Mouse (Mus musculus) cerebellum, adult 2 months (tissue): Measurements from ENCODE around the gene Crp. TPM values are rescaled to one million over a fixed set of nuclear protein-coding genes. Genes with fewer than 3 reads are reported as not detected.

Experiments
- DNase-seq, 2 experiments: peaks; one replicate each; pipeline ENCODE4 v3.0.0; 2021
- H3K27ac ChIP-seq: fragments of 200-500 bp; 2 replicates; pipeline ENCODE4 v1.5.1; 2012; ENCODE audit warnings: low read length, control low read depth, inconsistent platforms; ENCODE audit not compliant: insufficient read depth
- H3K27me3 ChIP-seq: fragments of 200-500 bp; 2 replicates; pipeline ENCODE4 v1.6.1; 2012; ENCODE audit warnings: inconsistent platforms, mild to moderate bottlenecking, low read length, moderate library complexity; ENCODE audit not compliant: control insufficient read depth, insufficient read depth
- H3K4me1 ChIP-seq: fragments of 200-500 bp; 2 replicates; pipeline ENCODE4 v1.6.1; 2011; ENCODE audit warnings: low read length; ENCODE audit not compliant: control insufficient read depth, insufficient read depth
- H3K4me3 ChIP-seq: fragments of 200-500 bp; replicated peaks from 2 replicates; pipeline ENCODE3; 2011; ENCODE audit warnings: mild to moderate bottlenecking, low read depth, low read length, control low read depth; ENCODE audit not compliant: insufficient read depth
- CTCF ChIP-seq: fragments of 200-500 bp; IDR thresholded peaks from 2 replicates; pipeline ENCODE4 v1.5.1; 2011; ENCODE audit warnings: low read depth, mild to moderate bottlenecking, control low read depth, low read length, moderate library complexity, borderline replicate concordance; ENCODE audit not compliant: insufficient read depth
- POLR2A ChIP-seq: fragments of 200-500 bp; IDR thresholded peaks from 2 replicates; pipeline ENCODE4 v1.6.1; 2011; ENCODE audit warnings: low read length, control low read depth, borderline replicate concordance; ENCODE audit not compliant: insufficient read depth
- WGBS: fragments of 180-500 bp; shearing (Covaris S2); methylation state at CpG from one replicate; pipeline ENCODE4 v1.1.7; 2018; 5-methylcytosine and 5-hydroxymethylcytosine counted together
- polyA plus RNA-seq: library from polyadenylated mRNA; depleted of rRNA; stranded (reverse); fragments of >200 nt; gene quantifications from 2 replicates; pipeline ENCODE4 v1.2.3, GENCODE M21; 2012; rRNA removed

Gene Crp
- polyA plus RNA-seq, 1 experiment, result not detected

- 42% methylated on average over 2 of the region's 2 CpGs for WGBS
- H3K27ac ChIP-seq, result no peak overlapping the region
- no peaks in the 10 kb centered on the region for H3K4me1 ChIP-seq
- no peaks in the 10 kb centered on the region for H3K27me3 ChIP-seq
- TF ChIP-seq POLR2A (no peak), CTCF (no peak)
- no peak overlapping the region for H3K4me3 ChIP-seq
- DNase-seq, result no peak
These were observed 149.3 kb downstream of the Crp start for GRCm38 (mm10) chr1:172847044-172847761.

- no peak overlapping the region for H3K4me3 ChIP-seq
- no peak for DNase-seq
- H3K27me3 ChIP-seq, result no peaks in the 10 kb centered on the region
- no peaks in the 10 kb centered on the region for H3K4me1 ChIP-seq
- 93% methylated on average over 2 of the region's 2 CpGs for WGBS
- TF ChIP-seq POLR2A (no peak), CTCF (no peak)
- H3K27ac ChIP-seq, result no peak overlapping the region
These were observed 150.3 kb downstream of the Crp start for GRCm38 (mm10) chr1:172848171-172848570.

- WGBS, result 87% methylated on average over 4 of the region's 4 CpGs
- no peaks in the 10 kb centered on the region for H3K4me1 ChIP-seq
- H3K27me3 ChIP-seq, result no peaks in the 10 kb centered on the region
- no peak overlapping the region for H3K27ac ChIP-seq
- TF ChIP-seq POLR2A, result no peak
- TF ChIP-seq CTCF, result no peak
- DNase-seq, result no peak
- H3K4me3 ChIP-seq, result no peak overlapping the region
These were observed 177.4 kb downstream of the Crp start for GRCm38 (mm10) chr1:172875265-172875664.

GRCm38 (mm10) chr1:172876675-172877074, 178.8 kb downstream of the Crp start:
- no peak overlapping the region for H3K27ac ChIP-seq
- TF ChIP-seq CTCF (no peak), POLR2A (no peak)
- H3K4me1 ChIP-seq, result no peaks in the 10 kb centered on the region
- no peak overlapping the region for H3K4me3 ChIP-seq
- H3K27me3 ChIP-seq, result no peaks in the 10 kb centered on the region
- no peak for DNase-seq
- 43% methylated on average over 1 of the region's 1 CpGs for WGBS

Other genes starting within 250 kb of the Crp start
- 0.74 and 0.87 TPM in 2 replicates for gene Slamf9, start 222.7 kb upstream of the Crp start, polyA plus RNA-seq
- gene Igsf9, start 216.3 kb upstream of the Crp start, polyA plus RNA-seq, result 1.9 and 2.2 TPM in 2 replicates
- 12.9 and 13.0 TPM in 2 replicates for gene Tagln2, start 198.0 kb upstream of the Crp start, polyA plus RNA-seq
- gene Cfap45, start 177.3 kb upstream of the Crp start, polyA plus RNA-seq, result 1.00 and 1.0 TPM in 2 replicates
- 0.46 and 0.65 TPM in 2 replicates for gene Vsig8, start 142.1 kb upstream of the Crp start, polyA plus RNA-seq
- 0.07 and 0.10 TPM in 2 replicates for gene Slamf8, start 107.5 kb upstream of the Crp start, polyA plus RNA-seq
- 0.10 TPM in 1 of 2 replicates, not detected in the other for gene Fcrl6, start 95.5 kb upstream of the Crp start, polyA plus RNA-seq
- 14.8 and 16.2 TPM in 2 replicates for gene Dusp23, start 65.1 kb upstream of the Crp start, polyA plus RNA-seq
- not detected in 2 replicates for gene Apcs, start 197.0 kb downstream of the Crp start, polyA plus RNA-seq